Mouse (Mus musculus) liver, embryonic 14.5 days (tissue): ENCODE results near the gene Map2.

Experiments used
- CTCF ChIP-seq: IDR thresholded peaks from 2 replicates; pipeline ENCODE4 v1.5.1; 2016; ENCODE audit warnings: antibody characterized with exemption, low read depth, control low read depth
- EP300 ChIP-seq: IDR thresholded peaks from 2 replicates; pipeline ENCODE4 v1.6.1; 2016; ENCODE audit warnings: antibody characterized with exemption, low read depth

DNA sequence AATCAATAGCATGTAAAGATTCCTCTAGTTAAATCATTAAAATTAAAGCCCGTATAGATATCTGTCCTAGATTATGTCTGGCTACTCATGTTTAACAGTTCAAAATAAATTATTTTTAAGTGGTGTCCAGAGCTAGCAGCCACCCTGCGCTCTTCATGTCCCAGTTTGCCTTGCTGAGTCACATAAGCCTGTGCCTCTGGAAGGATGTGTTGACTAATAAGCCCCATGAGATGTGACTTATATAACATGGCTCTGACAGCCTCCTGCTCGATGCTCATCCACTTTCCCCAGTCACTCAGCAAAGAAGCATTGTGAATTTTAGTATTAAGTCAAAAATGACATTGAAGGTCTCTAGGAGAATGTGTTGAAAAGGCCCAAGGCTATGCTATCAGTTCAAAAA is 282.7 kb downstream of the Map2 start:
- TF ChIP-seq CTCF: no peak
- TF ChIP-seq EP300: no peak
